Mouse (Mus musculus): ENCODE results near the gene Ugt1a5.

The Ugt1a5 gene

GRCm38 (mm10) chr1:88260604-88261377 is 95.0 kb downstream of the Ugt1a5 start:
- in situ Hi-C loops (cut with MboI, MseI), result no loop called here

- in situ Hi-C loops (cut with MboI, MseI), result no loop called here
These were observed 95.9 kb downstream of the Ugt1a5 start for GRCm38 (mm10) chr1:88261706-88262105.

- in situ Hi-C loops (cut with MboI, MseI), result no loop called here
These were observed 96.4 kb downstream of the Ugt1a5 start for GRCm38 (mm10) chr1:88262255-88262654.

DNA sequence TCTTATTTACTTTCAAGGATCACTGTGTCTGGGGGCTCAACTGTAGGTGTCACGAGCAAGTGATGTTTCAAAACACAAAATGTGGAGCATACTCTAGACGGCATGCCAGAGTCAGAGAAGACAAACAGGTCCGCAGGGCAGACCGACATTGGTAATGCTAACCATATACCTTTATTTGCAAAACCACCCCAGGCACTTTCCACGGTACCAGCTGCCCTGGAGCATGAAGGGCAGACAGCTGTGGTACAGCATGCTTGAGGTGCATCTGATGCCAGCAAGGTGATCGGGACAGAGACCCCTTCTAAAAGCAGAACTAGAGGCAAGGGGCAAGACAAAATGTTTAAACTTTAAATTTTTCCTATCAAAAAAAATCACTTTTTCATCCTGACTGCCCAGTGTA is 97.1 kb downstream of the Ugt1a5 start:
- in situ Hi-C loops (cut with MboI, MseI), result no loop called here

GRCm38 (mm10) chr1:88263778-88264177 is 98.0 kb downstream of the Ugt1a5 start:
- in situ Hi-C loops (cut with MboI, MseI), result no loop called here

DNA sequence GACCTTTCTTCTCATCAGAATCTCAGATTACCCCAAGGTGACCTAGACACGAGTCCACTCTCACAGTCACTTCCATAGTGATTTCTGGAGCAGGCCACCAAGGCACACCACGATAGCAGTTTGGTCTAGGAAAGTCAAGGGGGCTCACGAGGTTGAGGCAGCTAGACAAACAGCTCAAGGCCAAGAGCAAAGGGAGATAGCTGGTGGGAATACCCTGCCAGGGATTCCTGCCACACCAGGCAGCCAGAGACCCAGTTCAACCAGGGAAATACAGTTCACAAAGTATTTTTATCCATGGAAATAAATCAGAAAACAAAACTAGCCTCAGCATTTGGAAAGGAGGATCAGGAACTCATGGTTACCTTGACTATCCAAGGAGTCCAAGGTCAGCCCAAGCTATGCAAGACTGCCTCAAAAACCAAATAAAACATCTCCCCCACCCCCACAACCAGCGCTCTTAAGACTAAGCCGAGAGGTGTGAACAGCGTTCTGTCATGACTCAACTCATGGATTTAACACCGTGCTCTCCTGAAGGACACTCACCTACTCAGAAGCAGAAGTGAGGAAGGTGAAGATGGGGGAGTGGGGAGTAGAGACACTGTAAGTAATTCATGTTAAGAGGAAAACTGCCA is 98.5 kb downstream of the Ugt1a5 start:
- in situ Hi-C loops (cut with MboI, MseI), result no loop called here

- in situ Hi-C loops (cut with MboI, MseI), result no loop called here
These were observed 99.0 kb downstream of the Ugt1a5 start for GRCm38 (mm10) chr1:88264869-88265240.

DNA sequence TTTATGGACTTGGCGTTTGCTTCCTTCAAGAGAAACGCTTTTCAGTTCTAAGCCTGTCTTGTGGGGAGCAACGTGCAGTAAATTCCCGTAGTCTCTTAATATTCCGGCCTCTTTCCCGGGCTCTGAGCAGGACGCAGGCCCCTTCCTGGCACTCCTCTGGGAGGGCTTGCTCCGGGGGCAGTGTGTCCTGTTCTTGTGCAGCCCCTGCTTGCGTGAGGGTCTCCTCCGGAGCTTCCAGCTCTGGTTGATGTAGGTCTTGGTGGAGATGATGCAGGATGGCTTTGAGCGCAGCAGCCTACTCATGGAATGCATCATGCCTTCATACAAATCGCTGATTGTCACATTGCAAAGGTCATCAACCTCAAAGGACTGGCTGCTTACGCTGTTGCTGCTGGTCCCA is 100.3 kb downstream of the Ugt1a5 start:
- in situ Hi-C loops (cut with MboI, MseI), result no loop called here

- in situ Hi-C loops (cut with MboI, MseI), result no loop called here
These were observed 101.7 kb downstream of the Ugt1a5 start for GRCm38 (mm10) chr1:88267489-88267888.

GRCm38 (mm10) chr1:88268070-88268469 is 102.3 kb downstream of the Ugt1a5 start:
- in situ Hi-C loops (cut with MboI, MseI), result no loop called here
